Mouse (Mus musculus) heart, embryonic 11.5 days (tissue): Measurements from ENCODE around the gene Arhgap45. TPM values are rescaled to one million over a fixed set of nuclear protein-coding genes. Genes with fewer than 3 reads are reported as not detected.

Source experiments
- ATAC-seq: fragments of 200-750 bp; cut with Nextera tagmentation; replicated peaks from 2 replicates; pipeline ENCODE4 v1.8.0; 2017; ENCODE audit warnings: moderate library complexity; ENCODE audit not compliant: insufficient number of reproducible peaks, low FRiP score, low TSS enrichment
- H3K27ac ChIP-seq: fragments of 300-500 bp; sonication (generic); 2 replicates; pipeline ENCODE4 v1.5.1; 2014; ENCODE audit warnings: mild to moderate bottlenecking, low read depth, low read length
- H3K27me3 ChIP-seq: fragments of 300-500 bp; sonication (generic); 2 replicates; pipeline ENCODE4 v1.6.1; 2014; ENCODE audit warnings: mild to moderate bottlenecking, low read length, mixed read lengths; ENCODE audit not compliant: control insufficient read depth, insufficient read depth
- H3K36me3 ChIP-seq: fragments of 300-500 bp; sonication (generic); 2 replicates; pipeline ENCODE4 v1.6.1; 2014; ENCODE audit warnings: mild to moderate bottlenecking, low read length, moderate library complexity, mixed read lengths; ENCODE audit not compliant: control insufficient read depth, insufficient read depth
- H3K4me1 ChIP-seq: fragments of 300-500 bp; sonication (generic); 2 replicates; pipeline ENCODE4 v1.6.1; 2014; ENCODE audit warnings: low read length; ENCODE audit not compliant: control insufficient read depth, insufficient read depth
- H3K4me2 ChIP-seq: fragments of 300-500 bp; sonication (generic); 2 replicates; pipeline ENCODE4 v1.6.1; 2014; ENCODE audit warnings: mild to moderate bottlenecking, moderate library complexity
- H3K4me3 ChIP-seq: fragments of 300-500 bp; sonication (generic); 2 replicates; pipeline ENCODE4 v1.5.1; 2014; ENCODE audit warnings: low read depth, low read length
- H3K9ac ChIP-seq: fragments of 300-500 bp; sonication (generic); 2 replicates; pipeline ENCODE4 v1.6.1; 2014; ENCODE audit warnings: mild to moderate bottlenecking, low read depth, low read length, moderate library complexity
- H3K9me3 ChIP-seq: fragments of 300-500 bp; sonication (generic); replicated peaks from 2 replicates; pipeline ENCODE4 v1.6.1; 2016; ENCODE audit warnings: low read length; ENCODE audit not compliant: control insufficient read depth
- WGBS: fragments of 180-500 bp; shearing (Covaris S2); extraction: QIAGEN DNeasy Blood & Tissue Kit; methylation state at CpG from one replicate; pipeline ENCODE4 v1.1.7; 2014; ENCODE audit not compliant: insufficient replicate concordance; 5-methylcytosine and 5-hydroxymethylcytosine counted together
- polyA plus RNA-seq: library from polyadenylated mRNA; unstranded; fragments of >200 nt; fragmentation: Nextera tagmentation; extraction: Ambion mirVana; gene quantifications from 2 replicates; pipeline ENCODE4 v1.2.1, GENCODE M21; 2014

Gene Arhgap45
- polyA plus RNA-seq, 1 experiment from 2014 or later: 6.2 TPM

DNA sequence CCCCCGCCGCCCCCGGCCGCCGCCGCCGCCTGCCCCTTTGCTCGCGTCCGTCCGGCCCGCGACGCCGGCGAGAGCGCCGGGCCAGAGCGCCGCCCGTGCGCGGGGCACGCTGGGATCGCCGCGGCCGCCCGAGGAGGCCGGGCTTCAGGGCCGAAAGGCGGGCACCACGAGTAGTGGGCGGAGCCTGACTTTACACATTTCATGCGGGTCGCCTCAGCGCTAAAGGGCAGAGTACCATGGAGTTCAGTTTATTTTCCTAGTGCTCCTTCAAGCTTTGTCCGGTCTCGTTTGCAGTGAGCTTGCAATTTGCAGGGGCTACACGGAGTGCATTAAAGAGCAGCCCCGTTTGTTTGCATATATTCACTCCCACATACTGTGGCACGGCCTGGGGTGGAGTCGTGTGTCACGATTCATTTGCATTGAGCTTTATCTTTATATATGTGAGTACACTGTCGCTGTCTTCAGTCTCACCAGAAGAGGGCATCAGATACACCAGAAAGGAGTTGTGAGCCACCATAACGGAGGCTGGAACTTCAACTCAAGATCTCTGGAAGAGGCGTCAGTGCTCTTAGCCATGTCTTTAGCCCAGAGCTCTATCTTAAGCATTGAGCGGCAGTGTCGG, 32.1 kb upstream of the Arhgap45 start, which contains the start of gene Tmem259:
Tmem259 (minus strand) TSS at position 136 of the 622 bp plus-strand sequence.
- WGBS: under 1% methylated on average over 44 of the region's 49 CpGs
- peak within 1 kb of the TSS; percentile 98 for H3K4me2 ChIP-seq
- H3K27me3 ChIP-seq: no peaks in the 10 kb centered on the region
- H3K9ac ChIP-seq: peak within 1 kb of the TSS; percentile 91
- H3K4me1 ChIP-seq: peaks cover 51% of the 10 kb centered on the region
- peak within 1 kb of the TSS; percentile 96 for H3K27ac ChIP-seq
- H3K4me3 ChIP-seq: peak within 1 kb of the TSS; percentile 79
- H3K9me3 ChIP-seq: no peaks in the 10 kb centered on the region
- H3K36me3 ChIP-seq: peaks cover 3% of the 10 kb centered on the region; the same call in 1 of the 2 replicates
- ATAC-seq: peak; percentile 66

DNA sequence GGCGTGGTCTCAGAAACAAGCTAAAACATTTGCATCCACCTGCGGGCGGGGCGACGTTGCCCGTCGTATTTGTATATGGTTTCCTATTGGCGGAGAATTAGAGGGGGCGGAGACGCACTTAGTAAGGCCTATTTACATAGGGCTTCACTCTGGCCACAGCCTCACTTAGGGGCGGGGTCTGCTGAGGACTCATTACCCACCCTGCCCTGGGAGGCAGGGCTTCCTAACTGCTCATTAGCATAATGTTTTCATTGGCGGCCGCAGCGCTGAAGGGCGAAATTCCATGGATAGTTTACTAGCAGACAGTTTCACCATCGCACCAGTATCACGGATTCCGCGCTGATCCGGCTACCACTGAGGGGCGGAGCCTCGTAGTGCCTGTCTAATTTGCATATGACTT, 31.6 kb upstream of the Arhgap45 start:
- Histone ChIP-seq H3K9me3 (no peaks in the 10 kb centered on the region), H3K36me3 (peaks cover 3% of the 10 kb centered on the region; the same call in 1 of the 2 replicates), H3K4me2 (peak overlapping the region; percentile 98), H3K4me3 (peak overlapping the region; percentile 79), H3K9ac (peak overlapping the region; percentile 91), H3K27me3 (no peaks in the 10 kb centered on the region), H3K4me1 (peaks cover 53% of the 10 kb centered on the region), H3K27ac (peak overlapping the region; percentile 96)
- WGBS: under 1% methylated on average over 22 of the region's 22 CpGs
- peak; percentile 90 for ATAC-seq

DNA sequence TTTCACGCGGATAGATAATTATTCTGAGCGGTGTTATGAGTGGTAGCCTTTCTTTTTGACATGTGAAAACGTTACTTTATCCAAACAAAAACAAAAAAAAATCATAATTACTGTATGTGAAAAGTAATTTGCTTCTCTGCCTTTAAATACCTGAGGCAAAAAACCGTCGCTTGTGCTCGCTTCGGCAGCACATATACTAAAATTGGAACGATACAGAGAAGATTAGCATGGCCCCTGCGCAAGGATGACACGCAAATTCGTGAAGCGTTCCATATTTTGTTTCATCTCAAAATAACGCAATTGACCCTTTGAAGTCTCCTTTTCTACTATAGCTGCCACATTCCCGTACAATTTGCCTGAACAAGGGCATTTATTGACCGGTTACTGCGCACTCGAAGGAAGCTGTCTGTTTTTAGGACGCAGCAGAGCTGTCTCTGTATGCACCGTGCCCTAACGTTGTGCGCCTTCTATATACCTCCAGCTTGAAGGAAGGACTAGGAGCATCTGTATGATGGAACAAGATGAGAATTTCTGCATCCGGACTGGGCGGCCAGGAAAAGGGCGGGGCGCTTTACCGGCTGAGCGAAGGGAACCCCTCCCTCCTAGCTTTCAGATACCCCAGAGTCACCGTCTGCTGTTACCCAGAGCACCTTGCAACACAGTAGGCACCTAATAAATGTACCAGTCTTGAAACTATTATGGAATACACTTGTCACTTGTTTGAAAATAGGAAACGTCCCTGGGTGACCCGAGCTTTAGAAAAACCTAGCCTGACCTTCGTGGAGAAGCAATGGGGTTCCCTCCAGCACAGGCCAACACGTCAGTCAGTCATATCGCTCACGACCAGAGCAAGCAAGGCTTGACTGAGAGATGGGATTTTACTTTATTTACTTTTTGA, 30.9 kb upstream of the Arhgap45 start:
- WGBS: 5% methylated on average over 35 of the region's 35 CpGs
- Histone ChIP-seq H3K4me1 (peaks cover 52% of the 10 kb centered on the region), H3K4me2 (peak overlapping the region; percentile 98), H3K4me3 (peak overlapping the region; percentile 79), H3K27me3 (no peaks in the 10 kb centered on the region), H3K36me3 (peaks cover 3% of the 10 kb centered on the region; the same call in 1 of the 2 replicates), H3K27ac (peak overlapping the region; percentile 96), H3K9me3 (no peaks in the 10 kb centered on the region), H3K9ac (peak overlapping the region; percentile 75)
- ATAC-seq: no peak

DNA sequence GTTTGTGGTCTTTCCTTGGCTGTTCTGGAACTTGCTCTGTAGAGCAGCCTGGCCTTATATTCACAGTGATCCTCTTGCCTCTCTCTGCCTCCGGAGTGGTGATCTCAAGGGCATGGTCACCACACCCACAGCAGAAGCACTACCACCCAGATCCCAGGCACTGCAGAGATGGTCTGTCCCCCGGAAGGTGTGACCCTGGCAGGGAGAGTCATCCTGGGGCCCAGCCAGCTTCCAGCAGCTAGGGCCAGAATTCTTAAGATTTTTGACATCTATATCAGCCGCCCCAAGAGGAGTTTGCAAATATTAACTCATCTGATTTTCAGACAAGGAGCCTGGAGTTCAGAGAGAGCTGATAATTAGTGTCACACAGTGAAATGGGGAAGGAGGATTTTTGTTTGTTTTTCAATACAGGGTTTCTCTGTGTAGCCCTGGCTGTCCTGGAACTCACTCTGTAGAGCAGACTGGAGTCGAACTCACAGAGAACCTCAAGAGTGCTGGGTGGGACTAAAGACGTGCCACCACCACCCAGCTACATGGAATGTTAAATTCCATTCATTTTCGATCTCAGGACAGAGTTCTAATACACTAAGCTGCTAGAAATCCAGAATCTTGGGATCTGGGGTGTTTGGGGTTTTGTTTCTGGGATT, 30.1 kb upstream of the Arhgap45 start:
- Histone ChIP-seq H3K9ac (peak overlapping the region; percentile 75), H3K4me3 (peak overlapping the region; percentile 79), H3K27ac (peak overlapping the region; percentile 96), H3K9me3 (no peaks in the 10 kb centered on the region), H3K4me1 (peaks cover 48% of the 10 kb centered on the region), H3K27me3 (no peaks in the 10 kb centered on the region), H3K36me3 (peaks cover 7% of the 10 kb centered on the region), H3K4me2 (peak overlapping the region; percentile 98)
- 28% methylated on average over 6 of the region's 6 CpGs for WGBS
- no peak for ATAC-seq

DNA sequence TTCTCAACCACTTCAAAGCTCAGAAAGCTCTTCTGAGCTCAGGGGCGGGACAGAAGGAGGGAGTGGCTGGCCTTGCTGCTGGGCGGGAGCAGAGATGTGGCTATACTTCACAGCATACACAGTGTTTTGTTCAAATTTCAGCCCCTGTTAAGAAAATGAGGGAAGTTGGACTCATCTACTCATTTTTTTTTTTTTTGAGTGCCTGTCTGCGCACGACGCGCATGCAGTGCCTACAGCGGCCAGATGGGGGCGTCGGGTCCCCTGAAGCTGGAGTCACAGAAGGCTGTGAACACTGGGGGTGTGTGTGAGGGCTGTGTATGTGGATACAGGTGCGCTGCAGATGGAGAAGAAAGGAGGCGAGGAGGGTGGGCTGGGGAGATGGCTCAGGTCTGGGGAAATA, 29.5 kb upstream of the Arhgap45 start:
- no peak overlapping the region for H3K4me3 ChIP-seq
- H3K27ac ChIP-seq: peak overlapping the region; percentile 96
- no peaks in the 10 kb centered on the region for H3K9me3 ChIP-seq
- H3K36me3 ChIP-seq: peaks cover 12% of the 10 kb centered on the region
- peak overlapping the region; percentile 75 for H3K9ac ChIP-seq
- 5% methylated on average over 11 of the region's 11 CpGs for WGBS
- no peak for ATAC-seq
- peak overlapping the region; percentile 81 for H3K4me2 ChIP-seq
- H3K4me1 ChIP-seq: peaks cover 48% of the 10 kb centered on the region
- H3K27me3 ChIP-seq: no peaks in the 10 kb centered on the region

DNA sequence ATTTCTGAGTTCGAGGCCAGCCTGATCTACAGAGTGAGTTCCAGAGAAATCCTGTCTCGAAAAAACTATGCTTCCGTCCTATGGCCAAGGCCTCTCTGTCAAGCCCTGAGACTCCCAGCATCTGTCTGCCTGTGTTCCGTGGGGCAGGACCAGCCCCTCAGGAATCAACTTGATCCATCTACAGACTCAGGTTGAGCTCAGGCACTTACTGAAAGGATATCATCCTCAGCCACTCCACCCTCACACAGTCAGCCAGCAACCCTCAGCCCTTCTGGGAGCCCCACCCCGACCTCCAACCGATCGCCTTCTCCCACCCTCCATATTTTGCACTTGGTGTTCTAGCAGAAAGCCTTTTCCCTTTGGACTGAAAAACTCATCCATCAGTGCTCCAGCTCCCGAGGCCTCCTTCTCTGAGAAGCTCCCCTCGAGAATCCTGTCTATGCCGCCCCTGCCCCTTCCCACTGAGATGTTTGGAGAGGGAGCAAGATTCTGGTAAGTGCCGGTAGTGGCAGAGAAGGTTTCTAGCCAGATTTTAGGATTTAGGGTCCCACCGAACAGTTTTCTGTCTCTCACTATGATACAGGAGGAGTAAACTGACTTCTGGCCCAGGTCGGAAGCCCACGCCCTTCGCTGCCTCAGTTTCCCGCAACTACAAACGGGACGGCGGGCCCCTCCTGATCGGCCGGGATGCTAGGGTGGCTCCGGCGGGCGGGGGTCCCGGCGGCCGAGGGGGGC, 28.5 kb upstream of the Arhgap45 start:
- H3K27ac ChIP-seq: peak overlapping the region; percentile 96
- H3K9ac ChIP-seq: peak overlapping the region; percentile 96
- H3K4me2 ChIP-seq: peak overlapping the region; percentile 81
- no peak for ATAC-seq
- no peaks in the 10 kb centered on the region for H3K27me3 ChIP-seq
- H3K4me3 ChIP-seq: peak overlapping the region; percentile 77
- H3K36me3 ChIP-seq: peaks cover 20% of the 10 kb centered on the region
- no peaks in the 10 kb centered on the region for H3K9me3 ChIP-seq
- peaks cover 42% of the 10 kb centered on the region for H3K4me1 ChIP-seq
- 7% methylated on average over 27 of the region's 27 CpGs for WGBS

DNA sequence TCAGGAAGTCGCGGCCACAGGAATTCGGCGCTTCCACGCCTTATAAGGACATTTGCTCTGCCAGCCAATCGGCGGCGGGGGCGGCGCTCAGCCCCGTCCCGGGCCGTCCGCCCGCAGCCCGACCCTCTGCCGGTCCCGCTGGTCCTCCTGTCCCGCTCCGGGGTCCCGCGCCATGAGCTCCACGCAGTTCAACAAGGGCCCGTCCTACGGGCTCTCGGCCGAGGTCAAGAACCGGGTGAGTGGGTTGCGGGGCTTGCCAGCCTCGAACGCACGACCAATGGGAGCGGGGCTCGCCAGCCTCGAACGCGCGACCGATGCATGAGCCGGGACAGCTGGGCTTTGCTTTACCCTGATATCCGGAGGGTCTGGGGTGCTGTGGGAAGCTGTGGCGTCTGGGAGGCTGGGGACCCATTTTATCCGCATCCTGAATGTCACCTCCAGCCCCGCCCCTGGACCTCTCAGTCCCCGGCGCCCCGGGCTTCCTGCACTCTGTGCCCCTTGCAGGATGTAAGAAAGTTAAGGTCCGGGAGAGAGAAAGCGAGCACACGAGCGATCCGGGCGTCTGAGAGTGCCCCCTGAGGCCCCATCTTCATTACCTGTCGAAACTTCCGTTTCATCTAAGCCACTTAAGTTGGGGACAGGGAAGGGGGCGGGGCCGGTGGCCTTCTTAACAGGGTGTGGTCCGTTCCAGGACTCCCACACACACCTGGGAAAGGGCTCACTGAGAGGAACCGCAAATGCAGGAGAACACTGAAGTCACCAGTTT, 27.8 kb upstream of the Arhgap45 start, which contains the start of gene Cnn2:
Cnn2 (plus strand) TSS at position 79 of the 766 bp plus-strand sequence.
- H3K27ac ChIP-seq: peak within 1 kb of the TSS; percentile 96
- peak within 1 kb of the TSS; percentile 81 for H3K4me2 ChIP-seq
- H3K27me3 ChIP-seq: no peaks in the 10 kb centered on the region
- peak within 1 kb of the TSS; percentile 77 for H3K4me3 ChIP-seq
- under 1% methylated on average over 58 of the region's 59 CpGs for WGBS
- H3K4me1 ChIP-seq: peaks cover 34% of the 10 kb centered on the region
- peaks cover 27% of the 10 kb centered on the region for H3K36me3 ChIP-seq
- H3K9ac ChIP-seq: peak within 1 kb of the TSS; percentile 96
- 0 out of 2 replicates have a peak, but pooled peaks have one; percentile 14 for ATAC-seq
- no peaks in the 10 kb centered on the region for H3K9me3 ChIP-seq
